ENCODE assay signal across 11 mouse cellular contexts in the genomic region with DNA sequence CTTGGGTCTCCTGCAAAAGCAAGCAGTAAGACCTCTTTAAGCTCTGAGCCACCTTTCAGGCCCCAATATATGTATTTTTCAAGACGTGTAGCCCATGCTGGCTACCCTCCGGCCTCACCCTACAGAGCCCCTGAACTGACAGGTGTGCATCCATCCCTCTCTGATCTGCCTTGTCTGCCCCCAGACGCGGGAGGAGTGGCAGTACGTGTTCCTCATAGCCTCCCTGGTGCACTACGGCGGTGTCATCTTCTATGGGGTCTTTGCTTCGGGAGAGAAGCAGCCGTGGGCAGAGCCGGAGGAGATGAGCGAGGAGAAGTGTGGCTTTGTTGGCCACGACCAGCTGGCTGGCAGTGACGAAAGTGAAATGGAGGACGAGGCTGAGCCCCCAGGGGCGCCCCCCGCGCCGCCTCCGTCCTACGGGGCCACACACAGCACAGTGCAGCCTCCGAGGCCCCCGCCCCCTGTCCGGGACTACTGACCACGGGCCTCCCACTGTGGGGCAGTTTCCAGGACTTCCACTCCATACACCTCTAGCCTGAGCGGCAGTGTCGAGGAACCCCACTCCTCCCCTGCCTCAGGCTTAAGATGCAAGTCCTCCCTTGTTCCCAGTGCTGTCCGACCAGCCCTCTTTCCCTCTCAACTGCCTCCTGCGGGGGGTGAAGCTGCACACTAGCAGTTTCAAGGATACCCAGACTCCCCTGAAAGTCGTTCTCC. TPM values are rescaled to one million over a fixed set of nuclear protein-coding genes. Genes with fewer than 3 reads are reported as not detected.
DNase-seq lines count a peak whose midpoint lies in the region; ATAC-seq lines count a peak whose summit lies in the region.
"Had no signal": no experiment of that assay in that cellular context is flagged by ENCODE, and none has a peak within 500 bp of the region (broad histone marks: within the 10 kb centered on the region; RNA-seq: fewer than 3 reads in every experiment).

No protein-coding gene starts in this region.

- peaks cover 14% of the 10 kb centered on the region; the same call in 1 of the 2 replicates for H3K4me1 ChIP-seq in kidney, embryonic 16.5 days (ENCODE audit: insufficient read depth, low read length)
- H3K4me1 ChIP-seq in embryonic facial prominence, embryonic 10.5 days: peaks cover 24% of the 10 kb centered on the region
- peaks cover 6% of the 10 kb centered on the region; the same call in 1 of the 2 replicates for H3K4me1 ChIP-seq in hindbrain, embryonic 11.5 days (replicated peaks; ENCODE audit: control insufficient read depth, insufficient read depth, low read length)

- no peak for DNase-seq in kidney, adult 11 months
- no peak for DNase-seq in embryonic facial prominence, embryonic 10.5 days (ENCODE audit: low spot score)
- peak; percentile 51 for DNase-seq in hindbrain, embryonic 11.5 days (ENCODE audit: low spot score)
- DNase-seq in naive thymus-derived CD4-positive, alpha-beta T cell, adult 2 months (ENCODE audit: low read depth): peak; percentile 30
- no peak for DNase-seq in spleen, adult 12 weeks (ENCODE audit: low spot score)
- no peak for DNase-seq in ovary, postnatal 14 days (ENCODE audit: low spot score)
- DNase-seq: cerebellum, adult 9-10 months; heart, postnatal 10 days; liver, embryonic 13.5 days had no signal

- 3% methylated on average over 29 of the region's 29 CpGs for whole genome bisulfite sequencing in kidney, embryonic 16.5 days
- 3% methylated on average over 29 of the region's 29 CpGs for WGBS in embryonic facial prominence, embryonic 10.5 days
- WGBS in hindbrain, embryonic 11.5 days: 3% methylated on average over 29 of the region's 29 CpGs

- H3K4me3 ChIP-seq in kidney, embryonic 16.5 days (ENCODE audit: low read length): no peak overlapping the region
- H3K4me3 ChIP-seq in embryonic facial prominence, embryonic 10.5 days: peak overlapping the region; percentile 43
- H3K4me3 ChIP-seq in hindbrain, embryonic 11.5 days (ENCODE audit: low read depth, low read length): no peak overlapping the region
- H3K4me3 ChIP-seq: liver, embryonic 13.5 days had no signal

- peaks cover 8% of the 10 kb centered on the region for H3K9me3 ChIP-seq in kidney, embryonic 16.5 days (ENCODE audit: low read length)
- peaks cover 25% of the 10 kb centered on the region for H3K9me3 ChIP-seq in embryonic facial prominence, embryonic 10.5 days
- peaks cover 8% of the 10 kb centered on the region; the same call in 1 of the 2 replicates for H3K9me3 ChIP-seq in hindbrain, embryonic 11.5 days (ENCODE audit: control insufficient read depth, low read length)

- no peak overlapping the region; the same call in 1 of the 2 replicates for H3K9ac ChIP-seq in kidney, embryonic 16.5 days (replicated peaks; ENCODE audit: low read length)
- H3K9ac ChIP-seq in hindbrain, embryonic 11.5 days (ENCODE audit: low read depth, low read length): no peak overlapping the region
- H3K9ac ChIP-seq: liver, embryonic 13.5 days had no signal

- peak overlapping the region; percentile 33; the same call in 1 of the 2 replicates for H3K4me2 ChIP-seq in kidney, embryonic 16.5 days (replicated peaks; ENCODE audit: low read depth, low read length)
- H3K4me2 ChIP-seq in hindbrain, embryonic 11.5 days (replicated peaks; ENCODE audit: low read depth, low read length): no peak overlapping the region; the same call in 1 of the 2 replicates
- H3K4me2 ChIP-seq: liver, embryonic 13.5 days had no signal

- H3K27me3 ChIP-seq in kidney, embryonic 16.5 days (ENCODE audit: insufficient read depth, low read length): peaks cover 70% of the 10 kb centered on the region
- H3K27me3 ChIP-seq in embryonic facial prominence, embryonic 10.5 days (replicated peaks; ENCODE audit: low read depth, poor library complexity, severe bottlenecking): peaks cover 99% of the 10 kb centered on the region
- peaks cover 67% of the 10 kb centered on the region for H3K27me3 ChIP-seq in hindbrain, embryonic 11.5 days (ENCODE audit: control insufficient read depth, insufficient read depth, low read length)

- ATAC-seq in kidney, embryonic 16.5 days (ENCODE audit: low FRiP score, low TSS enrichment): peak; percentile 43; the same call in 1 of the 2 replicates
- ATAC-seq in hindbrain, embryonic 11.5 days (ENCODE audit: low FRiP score): no peak
- no peak for ATAC-seq in activated CD4-positive, CD25-positive, alpha-beta regulatory T cell, adult 4 months

- no peaks in the 10 kb centered on the region for H3K36me3 ChIP-seq in kidney, embryonic 16.5 days (ENCODE audit: insufficient read depth, low read length)
- no peaks in the 10 kb centered on the region for H3K36me3 ChIP-seq in embryonic facial prominence, embryonic 10.5 days (replicated peaks)
- no peaks in the 10 kb centered on the region for H3K36me3 ChIP-seq in hindbrain, embryonic 11.5 days (ENCODE audit: control insufficient read depth, insufficient read depth, low read length)
- H3K36me3 ChIP-seq: liver, embryonic 13.5 days had no signal

- H3K27ac ChIP-seq in kidney, embryonic 16.5 days (ENCODE audit: low read length): no peak overlapping the region
- H3K27ac ChIP-seq in embryonic facial prominence, embryonic 10.5 days (replicated peaks): no peak overlapping the region
- H3K27ac ChIP-seq in hindbrain, embryonic 11.5 days (ENCODE audit: low read depth, low read length): no peak overlapping the region
- H3K27ac ChIP-seq: liver, embryonic 13.5 days had no signal

RNA-seq across cellular contexts. Expression of a gene that starts 4.6 kb away (rescaled TPM):
- not detected in 2 replicates for polyA plus RNA-seq in kidney, embryonic 16.5 days (2015; fragmentation: Nextera tagmentation; extraction: Ambion mirVana)
- 0.10 and 0.29 TPM in 2 replicates for polyA plus RNA-seq in embryonic facial prominence, embryonic 10.5 days (2016; fragmentation: Nextera tagmentation; extraction: Ambion mirVana)
- not detected in 2 replicates for polyA plus RNA-seq in hindbrain, embryonic 11.5 days (2014; fragmentation: Nextera tagmentation; extraction: Ambion mirVana)
- not detected for polyA plus RNA-seq in activated CD4-positive, CD25-positive, alpha-beta regulatory T cell, adult 4 months (2017; shearing (Covaris generic))
- polyA plus RNA-seq: liver, embryonic 13.5 days had no signal

RNA-seq across cellular contexts. Expression of a gene that starts 6.1 kb away (rescaled TPM):
- not detected in 2 replicates for polyA plus RNA-seq in kidney, embryonic 16.5 days (2015; fragmentation: Nextera tagmentation; extraction: Ambion mirVana)
- not detected in 2 replicates for polyA plus RNA-seq in embryonic facial prominence, embryonic 10.5 days (2016; fragmentation: Nextera tagmentation; extraction: Ambion mirVana)
- polyA plus RNA-seq in hindbrain, embryonic 11.5 days (2014; fragmentation: Nextera tagmentation; extraction: Ambion mirVana): not detected in 2 replicates
- polyA plus RNA-seq in activated CD4-positive, CD25-positive, alpha-beta regulatory T cell, adult 4 months (2017; shearing (Covaris generic)): not detected
- polyA plus RNA-seq: liver, embryonic 13.5 days had no signal

RNA-seq across cellular contexts. Expression of a gene that starts 11.0 kb away (rescaled TPM):
- polyA plus RNA-seq in kidney, embryonic 16.5 days (2015; fragmentation: Nextera tagmentation; extraction: Ambion mirVana): 0.19 and 0.42 TPM in 2 replicates
- 0.74 and 1.2 TPM in 2 replicates for polyA plus RNA-seq in embryonic facial prominence, embryonic 10.5 days (2016; fragmentation: Nextera tagmentation; extraction: Ambion mirVana)
- polyA plus RNA-seq in hindbrain, embryonic 11.5 days (2014; fragmentation: Nextera tagmentation; extraction: Ambion mirVana): 0.51 and 1.1 TPM in 2 replicates
- polyA plus RNA-seq in activated CD4-positive, CD25-positive, alpha-beta regulatory T cell, adult 4 months (2017; shearing (Covaris generic)): not detected
- polyA plus RNA-seq: liver, embryonic 13.5 days had no signal

RNA-seq across cellular contexts. Expression of a gene that starts 20.3 kb away (rescaled TPM):
- polyA plus RNA-seq in kidney, embryonic 16.5 days (2015; fragmentation: Nextera tagmentation; extraction: Ambion mirVana): 81.2 and 88.6 TPM in 2 replicates
- polyA plus RNA-seq in embryonic facial prominence, embryonic 10.5 days (2016; fragmentation: Nextera tagmentation; extraction: Ambion mirVana): 65.3 and 71.7 TPM in 2 replicates
- polyA plus RNA-seq in hindbrain, embryonic 11.5 days (2014; fragmentation: Nextera tagmentation; extraction: Ambion mirVana): 20.8 and 28.6 TPM in 2 replicates
- 10 to 100 TPM; 21.4 to 27.4 TPM for polyA plus RNA-seq in activated CD4-positive, CD25-positive, alpha-beta regulatory T cell, adult 4 months (2017; shearing (Covaris generic))

RNA-seq across cellular contexts. Expression of a gene that starts 20.6 kb away (rescaled TPM):
- 109 and 112 TPM in 2 replicates for polyA plus RNA-seq in kidney, embryonic 16.5 days (2015; fragmentation: Nextera tagmentation; extraction: Ambion mirVana)
- 99.6 and 103 TPM in 2 replicates for polyA plus RNA-seq in embryonic facial prominence, embryonic 10.5 days (2016; fragmentation: Nextera tagmentation; extraction: Ambion mirVana)
- polyA plus RNA-seq in hindbrain, embryonic 11.5 days (2014; fragmentation: Nextera tagmentation; extraction: Ambion mirVana): 105 TPM in 2 replicates
- 10 to 100 TPM; 44.4 to 53.0 TPM for polyA plus RNA-seq in activated CD4-positive, CD25-positive, alpha-beta regulatory T cell, adult 4 months (2017; shearing (Covaris generic))

Comparison
In these comparisons a context has a peak if more than half of its experiments do, and no peak if none do; other contexts are left out.
1. DNase-seq: peak in hindbrain, embryonic 11.5 days (single experiment) and naive thymus-derived CD4-positive, alpha-beta T cell, adult 2 months (single experiment); none in kidney, adult 11 months (single experiment), embryonic facial prominence, embryonic 10.5 days (single experiment), spleen, adult 12 weeks (single experiment) and ovary, postnatal 14 days (single experiment).